Mouse (Mus musculus): ENCODE results near the gene Nqo1.

GRCm38 (mm10) chr8:107425230-107425597, 22.2 kb upstream of the Nqo1 start:
- TF ChIP-seq POLR2A (IDR thresholded peaks at IDR 0.05; ENCODE audit: insufficient read depth, low read depth, low read length) (no peak), CTCF (IDR thresholded peaks at IDR 0.05) (no peak), EP300 (IDR thresholded peaks at IDR 0.05; ENCODE audit: insufficient read depth, low read depth, low read length) (no peak)

Data from heart, adult 2 months (tissue).